Mouse (Mus musculus): ENCODE results near the gene Emc6.

DNA sequence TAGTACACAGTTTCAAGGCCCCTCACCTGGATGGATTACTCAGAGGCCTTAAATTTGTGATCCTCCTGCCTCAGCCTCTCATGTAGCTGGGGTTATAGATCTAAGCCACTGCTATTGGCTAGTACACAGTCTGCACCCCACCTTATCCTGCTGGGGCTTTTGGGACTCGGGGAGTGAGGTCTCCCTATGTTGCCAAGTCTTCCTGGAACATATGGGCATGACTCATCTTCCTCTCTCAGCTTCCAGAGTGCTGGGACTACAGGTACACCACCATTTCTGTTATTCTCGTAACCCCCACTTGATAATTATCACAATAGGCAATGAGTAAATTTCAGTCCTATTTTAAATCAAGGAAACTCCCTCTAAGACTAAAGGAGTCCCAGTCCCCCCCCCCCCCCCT, 17.6 kb upstream of the Emc6 start:
- TF ChIP-seq CTCF (IDR thresholded peaks at IDR 0.05), result no peak
- TF ChIP-seq EP300 (IDR thresholded peaks at IDR 0.05; ENCODE audit: insufficient read depth, low read depth, low read length), result no peak
- TF ChIP-seq POLR2A (IDR thresholded peaks at IDR 0.05; ENCODE audit: insufficient read depth, low read depth, low read length), result no peak
